Mouse (Mus musculus): ENCODE results near the gene Fbxo47. TPM values are rescaled to one million over a fixed set of nuclear protein-coding genes. Genes with fewer than 3 reads are reported as not detected.
"Not testable (repeated sequence)": the region's sequence is repeated elsewhere in the genome, so short reads cannot be mapped to it uniquely, and the experiment has no call there.

Gene Fbxo47
- total RNA-seq, 2 experiments from 2014 or later, result 0.69 to 1.3 TPM

- DNase-seq, result no peak
These were observed 3.6 kb downstream of the Fbxo47 start for GRCm38 (mm10) chr11:97880362-97880761.

- DNase-seq, result no peak
These were observed 6.6 kb downstream of the Fbxo47 start for GRCm38 (mm10) chr11:97877341-97877740.

GRCm38 (mm10) chr11:97874396-97874795 lies 9.6 kb downstream of the Fbxo47 start:
- DNase-seq, result no peak

- not testable (repeated sequence) for DNase-seq
These were observed 11.6 kb downstream of the Fbxo47 start for GRCm38 (mm10) chr11:97872378-97872777.

DNA sequence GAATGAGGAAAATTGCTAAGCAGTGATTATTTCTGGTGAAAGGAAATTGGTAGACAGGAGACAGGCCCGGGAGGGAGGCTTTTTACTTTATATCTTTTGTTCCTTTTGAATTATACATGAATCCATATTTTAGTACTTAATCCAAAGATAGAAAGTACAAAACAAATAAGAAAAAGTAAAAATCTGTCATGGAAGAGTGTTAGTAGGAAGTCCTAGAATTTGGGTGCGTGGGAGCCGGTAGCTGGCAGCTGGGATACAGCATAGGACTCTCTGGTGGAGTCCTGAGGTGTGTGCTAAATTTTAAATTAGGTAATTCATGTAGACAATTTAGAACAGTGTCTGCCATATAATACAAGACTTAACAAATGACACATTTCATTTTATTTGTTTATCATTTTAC lies 16.4 kb downstream of the Fbxo47 start:
- no peak for DNase-seq

GRCm38 (mm10) chr11:97866091-97866888 lies 17.7 kb downstream of the Fbxo47 start:
- DNase-seq, result no peak

DNA sequence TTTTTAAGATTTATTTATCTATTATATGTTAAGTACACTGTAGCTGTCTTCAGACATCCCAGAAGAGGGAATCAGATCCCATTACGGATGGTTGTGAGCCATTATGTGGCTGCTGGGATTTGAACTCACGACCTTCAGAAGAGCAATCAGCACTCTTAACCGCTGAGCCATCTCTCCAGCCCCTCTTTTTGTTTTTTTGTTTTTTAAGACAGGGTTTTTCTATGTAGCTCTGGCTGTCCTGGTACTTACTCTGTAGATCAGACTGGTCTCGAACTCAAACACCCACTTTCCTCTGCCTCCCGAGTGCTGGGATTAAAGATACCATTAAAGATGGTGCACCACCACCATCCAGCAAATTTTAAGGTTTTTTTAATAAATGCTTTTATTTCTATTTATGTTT lies 18.5 kb downstream of the Fbxo47 start:
- DNase-seq, result no peak

GRCm38 (mm10) chr11:97862148-97862547 lies 21.8 kb downstream of the Fbxo47 start:
- no peak for DNase-seq

GRCm38 (mm10) chr11:97855473-97855872 lies 28.5 kb downstream of the Fbxo47 start:
- no peak for DNase-seq

DNA sequence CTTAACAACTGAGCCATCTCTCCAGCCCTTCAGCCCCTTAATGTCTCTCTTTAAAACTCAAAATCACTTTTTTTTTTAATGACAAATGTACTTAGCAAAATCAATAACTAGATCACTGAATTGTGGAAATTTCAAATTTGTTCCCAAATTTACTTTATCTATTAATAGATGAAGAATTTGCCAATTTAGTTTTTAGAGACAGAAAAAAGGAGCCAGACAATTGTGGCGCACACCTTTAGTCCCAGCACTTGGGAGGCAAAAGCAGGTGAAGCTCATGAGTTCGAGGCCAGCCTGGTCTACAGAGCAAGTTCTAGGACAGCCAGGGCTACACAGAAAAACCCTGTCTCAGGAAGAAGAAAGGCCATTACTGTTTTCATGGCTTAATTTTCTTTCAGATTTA lies 32.4 kb downstream of the Fbxo47 start:
- no peak for DNase-seq

GRCm38 (mm10) chr11:97850367-97850766 lies 33.6 kb downstream of the Fbxo47 start:
- DNase-seq, result peak; percentile 38

DNA sequence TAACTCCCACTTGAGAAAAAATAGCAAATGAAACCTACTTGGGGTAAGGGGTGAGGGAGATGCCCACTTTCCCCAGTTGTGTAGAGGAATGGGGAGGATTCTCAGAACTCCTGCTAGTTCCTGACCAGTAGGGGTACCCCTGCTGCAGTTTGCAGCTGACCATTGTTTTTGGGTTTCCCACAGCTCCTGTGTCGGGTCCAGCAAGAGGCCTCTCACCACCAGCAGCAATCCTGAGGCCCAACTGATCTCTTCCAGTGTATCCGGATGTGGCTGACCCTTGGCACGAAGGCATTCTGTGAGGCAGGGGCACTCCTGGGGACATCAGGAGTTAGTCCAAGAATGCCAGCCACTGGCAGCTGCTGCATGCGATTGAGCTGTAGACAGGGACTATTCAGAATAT lies 42.0 kb downstream of the Fbxo47 start:
- no peak for DNase-seq

DNA sequence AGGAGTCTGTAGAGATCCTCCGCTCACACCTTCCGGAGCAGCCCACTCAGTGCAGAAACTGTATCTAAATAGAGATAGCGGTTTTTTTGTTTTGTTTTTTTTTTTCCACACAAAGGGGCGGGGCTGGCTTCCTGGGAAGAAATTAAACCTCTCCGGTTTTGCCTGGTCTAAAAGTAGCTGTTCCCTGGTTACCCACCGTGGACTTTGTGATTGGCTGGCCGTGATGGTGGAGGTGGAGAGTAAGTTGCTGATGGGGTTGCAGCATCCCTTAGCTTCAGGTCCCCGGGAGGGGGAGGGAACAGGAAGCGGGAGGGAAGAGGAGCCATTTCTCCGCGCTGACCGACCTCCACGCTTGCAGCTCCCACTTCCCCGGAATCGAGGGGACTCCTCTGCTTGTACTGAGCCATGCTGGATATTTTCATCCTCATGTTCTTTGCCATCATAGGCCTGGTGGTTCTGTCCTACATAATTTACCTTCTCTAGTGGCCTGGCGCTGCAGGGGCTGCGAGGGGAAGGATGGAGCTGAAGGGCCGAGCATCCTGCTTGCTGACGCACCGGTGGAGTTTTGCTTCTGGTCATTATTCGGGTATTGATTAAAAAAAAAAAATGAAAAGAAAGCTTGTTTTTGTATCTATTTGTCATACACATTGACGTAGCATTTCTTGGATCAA lies 42.8 kb downstream of the Fbxo47 start:
- DNase-seq, result peak; percentile 72

GRCm38 (mm10) chr11:97840539-97840954 lies 43.4 kb downstream of the Fbxo47 start, which contains the start of gene B230217C12Rik:
Gene B230217C12Rik (plus strand): TSS chr11:97840780.
- DNase-seq, result no peak

DNA sequence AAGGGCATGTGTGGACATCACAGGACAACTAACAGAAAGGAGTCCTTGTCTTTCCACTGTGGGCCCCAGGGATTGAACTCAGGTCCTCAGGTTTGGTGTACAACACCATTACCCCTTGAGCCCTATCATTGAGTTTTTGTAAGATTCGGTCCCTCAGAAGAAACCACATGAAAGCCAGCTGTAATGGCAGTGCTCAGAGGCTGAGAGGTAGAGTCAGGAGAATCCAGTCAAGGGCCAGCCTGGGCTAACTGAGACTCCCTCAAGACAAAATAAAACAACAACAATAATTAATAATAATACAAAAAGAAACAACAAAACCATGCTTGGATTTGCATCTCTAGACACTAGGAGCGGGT lies 43.8 kb downstream of the Fbxo47 start:
- DNase-seq, result no peak

DNA sequence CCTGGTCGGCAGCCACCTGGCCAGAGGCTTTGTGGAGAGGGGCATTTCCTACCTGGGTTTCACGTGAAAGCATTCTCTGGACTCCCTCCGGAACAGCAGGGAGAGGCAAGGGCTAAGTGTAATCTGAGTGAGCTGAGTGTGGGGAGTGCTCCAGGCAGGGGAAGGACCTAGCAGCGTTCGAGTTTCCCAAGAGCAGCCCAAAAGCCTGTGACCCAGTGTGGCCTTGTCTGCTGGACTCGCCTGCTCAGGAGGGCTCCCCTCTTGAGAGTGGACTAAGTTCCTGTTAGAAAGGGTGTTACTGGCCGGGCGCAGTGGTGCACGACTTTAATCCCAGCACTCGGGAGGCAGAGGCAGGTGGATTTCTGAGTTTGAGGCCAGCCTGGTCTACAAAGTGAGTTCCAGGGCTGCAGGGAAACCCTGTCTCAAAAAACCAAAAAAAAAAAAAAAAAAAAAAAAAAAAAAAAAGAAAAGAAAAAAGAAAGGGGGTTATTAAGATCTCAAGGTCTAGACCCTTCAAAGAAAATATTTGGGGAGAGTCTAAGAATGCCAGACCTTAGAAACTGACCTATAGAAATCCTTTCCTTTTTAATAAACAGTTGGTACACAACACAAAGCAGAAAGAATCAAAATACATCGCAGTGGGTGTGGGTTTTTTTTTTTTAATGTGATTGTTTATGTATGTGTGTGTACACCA lies 44.4 kb downstream of the Fbxo47 start:
- DNase-seq, result no peak

DNA sequence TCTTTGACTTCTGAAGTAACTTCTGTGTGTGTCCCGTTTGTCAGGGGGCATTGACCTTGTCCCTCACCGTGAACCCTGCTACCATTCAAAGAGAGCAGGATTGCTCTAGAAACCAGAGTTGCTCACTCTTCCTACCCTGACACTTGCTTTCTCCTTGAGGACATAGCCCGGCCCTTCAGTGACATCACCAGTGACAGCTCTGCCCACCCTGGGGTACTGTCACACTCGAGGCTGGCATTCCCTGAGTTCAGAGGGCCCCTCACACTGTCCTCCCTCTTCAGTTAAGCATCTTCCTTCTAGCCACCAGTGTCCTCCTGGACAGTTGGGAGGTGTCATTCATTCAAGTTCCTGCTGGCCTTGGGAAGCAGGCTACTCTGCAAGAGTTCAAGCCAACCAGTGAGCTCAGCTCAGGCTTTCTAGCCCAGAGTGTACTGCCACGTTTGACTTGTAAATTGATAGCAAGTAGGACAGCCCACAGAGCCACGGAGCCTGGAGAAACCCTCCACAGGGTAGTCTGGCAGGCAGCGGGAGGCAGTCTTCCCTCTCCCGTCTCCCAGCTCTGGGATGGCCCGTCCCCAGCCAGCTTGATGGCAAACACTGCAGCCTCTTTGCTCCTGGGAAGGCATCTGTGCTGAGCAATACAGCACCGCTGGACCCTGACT lies 45.0 kb downstream of the Fbxo47 start:
- peak; percentile 43 for DNase-seq

GRCm38 (mm10) chr11:97837641-97838149 lies 46.3 kb downstream of the Fbxo47 start:
- DNase-seq, result no peak

DNA sequence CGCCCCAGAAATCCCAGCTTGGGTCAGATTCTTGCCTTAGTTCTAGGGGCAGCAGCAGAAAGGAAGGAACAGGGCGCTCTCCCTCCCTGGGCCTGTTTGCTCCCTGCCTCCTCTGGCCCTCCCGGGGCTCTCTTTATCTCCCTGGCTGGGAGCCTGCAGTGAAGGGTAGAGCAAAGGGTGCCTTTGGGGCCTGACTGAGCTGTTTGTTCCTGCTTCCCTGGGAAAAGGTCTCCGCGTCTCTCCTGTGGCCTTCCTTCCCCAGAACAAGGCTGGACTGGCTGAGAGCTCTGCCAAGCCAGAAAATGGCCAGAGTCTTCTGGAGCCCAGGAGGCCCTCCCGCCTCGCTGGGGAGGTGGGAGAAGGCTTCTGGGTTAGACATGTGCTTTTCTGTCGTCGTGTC lies 46.9 kb downstream of the Fbxo47 start:
- DNase-seq, result peak; percentile 71

- no peak for DNase-seq
These were observed 47.4 kb downstream of the Fbxo47 start for GRCm38 (mm10) chr11:97836541-97836940.

DNA sequence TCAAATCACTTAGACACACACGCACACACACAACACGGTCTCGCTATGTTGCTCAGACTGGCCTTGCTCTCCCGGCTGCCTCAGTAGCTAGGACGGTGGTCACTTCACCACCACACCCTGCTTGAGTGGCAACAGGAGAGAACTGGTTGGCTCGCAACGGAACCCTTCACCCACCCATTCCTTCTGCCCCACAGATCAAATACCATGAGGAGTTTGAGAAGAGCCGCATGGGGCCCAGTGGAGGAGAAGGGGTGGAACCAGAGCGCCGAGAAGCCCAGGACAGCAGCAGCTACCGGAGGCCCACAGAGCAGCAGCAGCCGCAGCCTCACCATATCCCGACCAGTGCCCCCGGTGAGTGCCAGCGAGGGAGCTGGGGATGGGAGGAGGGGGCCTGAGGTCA lies 50.6 kb downstream of the Fbxo47 start:
- DNase-seq, result no peak

DNA sequence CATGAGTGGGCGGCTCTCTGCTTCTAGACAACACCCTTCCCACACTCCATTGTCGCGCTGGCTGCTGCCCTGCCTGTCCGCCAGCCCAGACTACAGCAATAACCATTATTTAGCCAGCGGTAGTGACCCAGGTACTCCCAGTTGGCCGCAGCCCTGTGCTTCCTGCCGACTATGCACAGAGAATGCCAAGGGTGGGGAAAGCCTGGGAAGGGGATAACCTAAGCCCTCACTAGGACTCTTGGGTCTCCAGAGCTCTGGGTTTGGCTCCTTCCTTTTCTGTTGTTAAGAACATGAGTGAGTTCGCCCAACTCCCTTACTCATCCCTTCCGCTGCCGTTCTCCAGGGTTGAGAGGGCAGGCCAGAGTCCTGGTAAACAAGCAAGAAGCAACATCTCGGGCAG lies 52.0 kb downstream of the Fbxo47 start:
- peak; percentile 40 for DNase-seq
